ENCODE assay signal across 8 mouse cellular contexts in genomic region chr2:152847057-152847814, GRCm38 (mm10). TPM values are rescaled to one million over a fixed set of nuclear protein-coding genes. Genes with fewer than 3 reads are reported as not detected.
DNase-seq lines count a peak whose midpoint lies in the region; ATAC-seq lines count a peak whose summit lies in the region.

No protein-coding gene starts in this region.

- H3K4me1 ChIP-seq in heart, embryonic 16.5 days (ENCODE audit: control insufficient read depth, insufficient read depth, low read length) = peaks cover 15% of the 10 kb centered on the region
- H3K4me1 ChIP-seq in embryonic facial prominence, embryonic 12.5 days = peaks cover 16% of the 10 kb centered on the region
- peaks cover 12% of the 10 kb centered on the region for H3K4me1 ChIP-seq in hindbrain, embryonic 15.5 days (replicated peaks)
- peaks cover 24% of the 10 kb centered on the region for H3K4me1 ChIP-seq in midbrain, embryonic 13.5 days (replicated peaks)

- no peak for DNase-seq in heart, postnatal 14 days
- no peak for DNase-seq in thymus, adult 18-20 months
- no peak for DNase-seq in frontal cortex, postnatal 25 days (ENCODE audit: low spot score in 2 of 2)
- DNase-seq in lung, postnatal 36 days = no peak

- intact Hi-C loops in heart, postnatal 14 days (cut with DNase I) = no loop called here

- 15% methylated on average over 3 of the region's 3 CpGs for WGBS in heart, embryonic 16.5 days
- whole genome bisulfite sequencing in embryonic facial prominence, embryonic 12.5 days = 11% methylated on average over 3 of the region's 3 CpGs
- WGBS in hindbrain, embryonic 15.5 days = 18% methylated on average over 3 of the region's 3 CpGs
- WGBS in midbrain, embryonic 13.5 days = 24% methylated on average over 3 of the region's 3 CpGs

- ATAC-seq in heart, embryonic 16.5 days (replicated peaks; ENCODE audit: extremely low read depth, insufficient read depth, low FRiP score) = no peak
- ATAC-seq in embryonic facial prominence, embryonic 12.5 days (ENCODE audit: insufficient number of reproducible peaks, insufficient read depth, low FRiP score, low TSS enrichment) = no peak
- no peak for ATAC-seq in hindbrain, embryonic 15.5 days (ENCODE audit: low FRiP score, low read depth)
- ATAC-seq in midbrain, embryonic 13.5 days = no peak; the same call in 1 of the 2 replicates

- H3K27me3 ChIP-seq in heart, embryonic 16.5 days (ENCODE audit: control insufficient read depth, insufficient read depth, low read length) = no peaks in the 10 kb centered on the region
- no peaks in the 10 kb centered on the region for H3K27me3 ChIP-seq in embryonic facial prominence, embryonic 12.5 days
- no peaks in the 10 kb centered on the region for H3K27me3 ChIP-seq in hindbrain, embryonic 15.5 days
- no peaks in the 10 kb centered on the region for H3K27me3 ChIP-seq in midbrain, embryonic 13.5 days

- no peak overlapping the region for H3K27ac ChIP-seq in heart, embryonic 16.5 days (ENCODE audit: low read length)
- no peak overlapping the region for H3K27ac ChIP-seq in embryonic facial prominence, embryonic 12.5 days
- no peak overlapping the region for H3K27ac ChIP-seq in hindbrain, embryonic 15.5 days (replicated peaks)
- H3K27ac ChIP-seq in midbrain, embryonic 13.5 days = no peak overlapping the region

- no peaks in the 10 kb centered on the region; the same call in 1 of the 2 replicates for H3K36me3 ChIP-seq in heart, embryonic 16.5 days (ENCODE audit: control insufficient read depth, insufficient read depth)
- H3K36me3 ChIP-seq in embryonic facial prominence, embryonic 12.5 days = no peaks in the 10 kb centered on the region; the same call in 1 of the 2 replicates
- H3K36me3 ChIP-seq in hindbrain, embryonic 15.5 days = no peaks in the 10 kb centered on the region
- no peaks in the 10 kb centered on the region for H3K36me3 ChIP-seq in midbrain, embryonic 13.5 days

- no peaks in the 10 kb centered on the region for H3K9me3 ChIP-seq in heart, embryonic 16.5 days (replicated peaks; ENCODE audit: control insufficient read depth, low read length)
- no peaks in the 10 kb centered on the region for H3K9me3 ChIP-seq in embryonic facial prominence, embryonic 12.5 days
- no peaks in the 10 kb centered on the region for H3K9me3 ChIP-seq in hindbrain, embryonic 15.5 days
- no peaks in the 10 kb centered on the region for H3K9me3 ChIP-seq in midbrain, embryonic 13.5 days

- peak overlapping the region; percentile 65 for H3K4me2 ChIP-seq in heart, embryonic 16.5 days (ENCODE audit: low read depth, low read length)
- H3K4me2 ChIP-seq in embryonic facial prominence, embryonic 12.5 days (replicated peaks) = peak overlapping the region; percentile 37
- H3K4me2 ChIP-seq in hindbrain, embryonic 15.5 days = peak overlapping the region; percentile 58
- peak overlapping the region; percentile 52 for H3K4me2 ChIP-seq in midbrain, embryonic 13.5 days (replicated peaks)

- H3K4me3 ChIP-seq in heart, embryonic 16.5 days (ENCODE audit: low read length) = peak overlapping the region; percentile 68
- H3K4me3 ChIP-seq in embryonic facial prominence, embryonic 12.5 days = peak overlapping the region; percentile 76
- H3K4me3 ChIP-seq in hindbrain, embryonic 15.5 days = peak overlapping the region; percentile 54
- H3K4me3 ChIP-seq in midbrain, embryonic 13.5 days (replicated peaks) = peak overlapping the region; percentile 75

- H3K9ac ChIP-seq in heart, embryonic 16.5 days (ENCODE audit: low read length) = no peak overlapping the region
- no peak overlapping the region for H3K9ac ChIP-seq in embryonic facial prominence, embryonic 12.5 days
- H3K9ac ChIP-seq in hindbrain, embryonic 15.5 days = no peak overlapping the region
- no peak overlapping the region for H3K9ac ChIP-seq in midbrain, embryonic 13.5 days (replicated peaks)

RNA-seq across cellular contexts. Expression of gene Tpx2, which starts 0.5 kb away (rescaled TPM):
- polyA plus RNA-seq in heart, embryonic 16.5 days (2015; fragmentation: Nextera tagmentation; extraction: Ambion mirVana) = 45.4 and 55.1 TPM in 2 replicates
- total RNA-seq in heart, postnatal 14 days (2021) = 1 to 10 TPM; 4.4 to 8.5 TPM
- 92.4 and 106 TPM in 2 replicates for polyA plus RNA-seq in embryonic facial prominence, embryonic 12.5 days (2016; fragmentation: Nextera tagmentation; extraction: Ambion mirVana)
- polyA plus RNA-seq in hindbrain, embryonic 15.5 days (2015; fragmentation: Nextera tagmentation; extraction: Ambion mirVana) = 17.4 and 22.3 TPM in 2 replicates
- 38.7 and 46.4 TPM in 2 replicates for polyA plus RNA-seq in midbrain, embryonic 13.5 days (2015; fragmentation: Nextera tagmentation; extraction: Ambion mirVana)

RNA-seq across cellular contexts. Expression of gene Bcl2l1, which starts 15.7 kb away (rescaled TPM):
- polyA plus RNA-seq in heart, embryonic 16.5 days (2015; fragmentation: Nextera tagmentation; extraction: Ambion mirVana) = 70.5 and 74.3 TPM in 2 replicates
- total RNA-seq in heart, postnatal 14 days (2021) = 10 to 100 TPM; 79.8 to 92.2 TPM
- 104 and 105 TPM in 2 replicates for polyA plus RNA-seq in embryonic facial prominence, embryonic 12.5 days (2016; fragmentation: Nextera tagmentation; extraction: Ambion mirVana)
- 145 and 155 TPM in 2 replicates for polyA plus RNA-seq in hindbrain, embryonic 15.5 days (2015; fragmentation: Nextera tagmentation; extraction: Ambion mirVana)
- polyA plus RNA-seq in midbrain, embryonic 13.5 days (2015; fragmentation: Nextera tagmentation; extraction: Ambion mirVana) = 190 and 195 TPM in 2 replicates
